Mouse (Mus musculus): ENCODE measurements at regions not wholly inside any gene's neighbourhood (a gene's known extent, or its start where the extent isn't known, plus 50 kb on each side); places are given as distances from the start of the nearest gene placed in this dataset.

DNA sequence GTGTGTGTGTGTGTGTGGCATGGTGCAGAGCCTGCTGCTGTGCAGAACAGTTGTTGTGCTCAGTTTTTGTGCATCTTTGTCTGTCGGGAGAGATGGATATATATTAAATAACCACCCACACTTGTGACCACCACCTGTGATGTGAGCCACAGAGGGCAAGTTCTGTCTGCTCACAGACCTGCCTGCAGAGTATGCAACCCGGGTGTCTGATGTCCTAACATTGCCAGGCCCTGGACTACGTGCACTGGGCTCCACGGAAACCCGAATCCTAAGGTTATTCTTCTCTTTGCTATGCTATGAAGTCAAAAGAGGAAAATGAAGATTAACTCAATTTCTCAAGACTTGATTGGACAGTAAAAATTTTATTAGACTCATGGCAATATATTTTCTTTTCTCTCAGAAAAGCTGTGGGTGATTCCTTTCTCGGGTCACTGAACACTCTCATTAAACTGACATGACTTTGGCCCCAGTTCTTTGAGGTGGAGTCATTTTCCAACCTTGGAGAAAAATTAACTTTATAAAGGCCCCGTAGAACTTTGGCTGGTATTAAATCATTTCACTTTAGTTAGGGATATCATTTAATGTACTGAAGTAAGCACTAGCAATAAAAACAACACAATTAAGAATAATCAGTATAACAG is 100.6 kb upstream of the 1700020N01Rik start:
- no peak overlapping the region for H3K4me2 ChIP-seq (replicated peaks; ENCODE audit: low read depth, low read length, severe bottlenecking)
- H3K36me3 ChIP-seq (ENCODE audit: control insufficient read depth, insufficient read depth, low read length): no peaks in the 10 kb centered on the region
- H3K4me1 ChIP-seq (ENCODE audit: control insufficient read depth, insufficient read depth, low read length): no peaks in the 10 kb centered on the region
- no peak overlapping the region for H3K9ac ChIP-seq (ENCODE audit: low read depth, low read length, severe bottlenecking)
- H3K27me3 ChIP-seq (ENCODE audit: control insufficient read depth, insufficient read depth, low read length): no peaks in the 10 kb centered on the region
- H3K9me3 ChIP-seq (ENCODE audit: control insufficient read depth, low read length): no peaks in the 10 kb centered on the region
- DNase-seq (ENCODE audit: low spot score) (no peak), ATAC-seq (ENCODE audit: low FRiP score, low read depth) (no peak)
- TF ChIP-seq POLR2A (IDR thresholded peaks at IDR 0.05; ENCODE audit: borderline replicate concordance, extremely low read depth, insufficient read depth, insufficient read length): no peak
- H3K4me3 ChIP-seq (replicated peaks; ENCODE audit: low read length): no peak overlapping the region
- H3K27ac ChIP-seq (replicated peaks; ENCODE audit: low read depth, low read length): no peak overlapping the region
- WGBS: 47% methylated on average over 7 of the region's 7 CpGs

DNA sequence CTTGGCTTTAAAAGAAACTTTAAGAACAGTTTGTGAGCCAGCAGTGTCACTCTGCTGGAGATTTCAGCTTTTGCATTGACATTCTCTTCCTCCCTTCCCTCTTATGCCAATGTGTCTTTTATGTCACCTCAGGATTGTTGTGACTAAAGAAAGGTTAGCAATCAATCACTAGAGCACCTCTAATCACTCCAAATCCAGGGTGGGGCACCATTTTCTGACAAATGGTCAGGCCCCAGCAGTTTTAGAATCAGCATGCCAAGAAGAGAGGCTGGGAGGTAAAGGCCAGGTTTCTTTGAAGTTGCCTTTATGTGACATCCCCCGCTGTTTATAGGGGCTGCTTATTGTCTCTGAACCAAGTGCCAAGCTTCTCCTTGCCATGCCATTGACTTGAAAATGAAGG is 98.4 kb upstream of the 1700020N01Rik start:
- ATAC-seq (ENCODE audit: low FRiP score, low read depth): no peak

DNA sequence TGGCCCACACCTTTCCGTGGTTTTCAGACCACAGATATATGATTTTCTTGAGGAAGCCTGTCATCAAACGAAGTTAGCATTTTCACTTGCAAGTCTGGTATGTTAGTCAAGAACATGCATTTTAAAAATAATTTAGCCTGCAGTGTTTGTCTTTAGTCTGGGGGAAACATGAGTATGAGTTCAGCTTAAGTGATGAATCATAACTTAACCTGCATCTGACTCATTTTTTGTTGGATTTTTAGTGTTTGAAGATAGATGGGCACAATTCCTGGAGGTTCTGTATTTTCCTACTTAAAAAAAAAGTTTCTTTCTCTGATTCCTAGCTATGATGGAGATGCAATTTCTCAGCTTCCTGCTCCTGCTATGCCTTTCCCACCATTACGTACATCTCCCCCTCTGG is 95.8 kb upstream of the 1700020N01Rik start:
- Histone ChIP-seq H3K4me3 (replicated peaks; ENCODE audit: low read length) (no peak overlapping the region), H3K4me1 (ENCODE audit: control insufficient read depth, insufficient read depth, low read length) (no peaks in the 10 kb centered on the region), H3K36me3 (ENCODE audit: control insufficient read depth, insufficient read depth, low read length) (no peaks in the 10 kb centered on the region), H3K9ac (ENCODE audit: low read depth, low read length, severe bottlenecking) (no peak overlapping the region), H3K27ac (replicated peaks; ENCODE audit: low read depth, low read length) (no peak overlapping the region), H3K9me3 (ENCODE audit: control insufficient read depth, low read length) (no peaks in the 10 kb centered on the region), H3K4me2 (replicated peaks; ENCODE audit: low read depth, low read length, severe bottlenecking) (no peak overlapping the region), H3K27me3 (ENCODE audit: control insufficient read depth, insufficient read depth, low read length) (no peaks in the 10 kb centered on the region)
- TF ChIP-seq POLR2A (IDR thresholded peaks at IDR 0.05; ENCODE audit: borderline replicate concordance, extremely low read depth, insufficient read depth, insufficient read length): no peak
- WGBS: 74% methylated on average over 3 of the region's 3 CpGs
- no peak for DNase-seq (ENCODE audit: low spot score)
- no peak for ATAC-seq (ENCODE audit: low FRiP score, low read depth)

More for the DNA sequence above, 98.4 kb upstream of the 1700020N01Rik start:
- H3K27ac ChIP-seq (replicated peaks; ENCODE audit: low read depth, low read length): no peak overlapping the region
- no peaks in the 10 kb centered on the region for H3K9me3 ChIP-seq (ENCODE audit: control insufficient read depth, low read length)
- no peaks in the 10 kb centered on the region for H3K36me3 ChIP-seq (ENCODE audit: control insufficient read depth, insufficient read depth, low read length)
- no peak overlapping the region for H3K4me3 ChIP-seq (replicated peaks; ENCODE audit: low read length)
- 12% methylated on average over 1 of the region's 1 CpGs for WGBS
- H3K4me1 ChIP-seq (ENCODE audit: control insufficient read depth, insufficient read depth, low read length): no peaks in the 10 kb centered on the region
- H3K27me3 ChIP-seq (ENCODE audit: control insufficient read depth, insufficient read depth, low read length): no peaks in the 10 kb centered on the region
- no peak overlapping the region for H3K9ac ChIP-seq (ENCODE audit: low read depth, low read length, severe bottlenecking)
- no peak for DNase-seq (ENCODE audit: low spot score)
- H3K4me2 ChIP-seq (replicated peaks; ENCODE audit: low read depth, low read length, severe bottlenecking): no peak overlapping the region
- no peak for TF ChIP-seq POLR2A (IDR thresholded peaks at IDR 0.05; ENCODE audit: borderline replicate concordance, extremely low read depth, insufficient read depth, insufficient read length)

DNA sequence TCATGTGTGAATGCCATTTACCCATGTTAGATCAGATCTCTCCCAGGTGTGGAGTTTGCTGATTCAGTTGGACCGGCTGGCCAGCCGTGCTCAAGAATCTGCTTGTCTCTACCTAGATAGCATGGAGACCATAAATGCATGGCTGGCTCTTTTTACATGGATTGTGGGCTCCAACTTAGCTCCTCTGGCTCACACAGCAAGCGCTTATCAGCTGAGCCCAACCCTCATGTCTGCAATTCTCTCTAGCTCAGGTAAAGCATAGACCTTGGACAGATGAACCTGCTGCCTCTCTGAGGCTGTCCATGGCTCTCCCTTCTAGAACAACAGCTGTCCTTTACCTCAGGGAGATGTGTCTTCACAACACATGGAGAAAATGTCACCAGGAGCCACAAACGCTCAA is 94.8 kb upstream of the 1700020N01Rik start:
- no peaks in the 10 kb centered on the region for H3K4me1 ChIP-seq (ENCODE audit: control insufficient read depth, insufficient read depth, low read length)

DNA sequence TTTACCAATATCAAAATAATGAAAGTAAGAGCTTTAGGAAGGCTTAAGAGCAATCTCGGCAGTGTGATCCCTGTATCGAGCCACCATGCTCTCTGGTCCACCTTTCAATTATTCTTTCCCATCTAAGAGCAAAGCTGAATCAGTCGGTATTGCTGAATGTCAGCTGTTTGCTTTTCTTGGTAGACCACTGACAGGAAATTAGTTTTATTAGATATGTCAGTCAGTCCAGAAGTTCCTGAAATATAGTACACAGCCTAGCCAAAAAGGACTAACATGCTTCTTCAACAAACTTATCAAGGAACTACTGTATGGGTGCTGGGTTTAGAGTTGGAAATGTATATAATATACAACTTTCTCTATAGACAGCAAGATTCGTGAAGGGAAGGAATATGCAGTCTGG is 91.3 kb upstream of the 1700020N01Rik start:
- no peak for TF ChIP-seq POLR2A (IDR thresholded peaks at IDR 0.05; ENCODE audit: borderline replicate concordance, extremely low read depth, insufficient read depth, insufficient read length)
- Histone ChIP-seq H3K4me1 (ENCODE audit: control insufficient read depth, insufficient read depth, low read length) (no peaks in the 10 kb centered on the region; the same call in 1 of the 2 replicates), H3K36me3 (ENCODE audit: control insufficient read depth, insufficient read depth, low read length) (no peaks in the 10 kb centered on the region), H3K4me2 (replicated peaks; ENCODE audit: low read depth, low read length, severe bottlenecking) (no peak overlapping the region), H3K4me3 (replicated peaks; ENCODE audit: low read length) (no peak overlapping the region), H3K9ac (ENCODE audit: low read depth, low read length, severe bottlenecking) (no peak overlapping the region), H3K9me3 (ENCODE audit: control insufficient read depth, low read length) (no peaks in the 10 kb centered on the region), H3K27me3 (ENCODE audit: control insufficient read depth, insufficient read depth, low read length) (no peaks in the 10 kb centered on the region), H3K27ac (replicated peaks; ENCODE audit: low read depth, low read length) (no peak overlapping the region)
- DNase-seq (ENCODE audit: low spot score) (no peak), ATAC-seq (ENCODE audit: low FRiP score, low read depth) (no peak)
- WGBS: 88% methylated on average over 4 of the region's 4 CpGs

More for the DNA sequence above, 94.8 kb upstream of the 1700020N01Rik start:
- no peak for TF ChIP-seq POLR2A (IDR thresholded peaks at IDR 0.05; ENCODE audit: borderline replicate concordance, extremely low read depth, insufficient read depth, insufficient read length)
- DNase-seq (ENCODE audit: low spot score) (no peak), ATAC-seq (ENCODE audit: low FRiP score, low read depth) (no peak)
- Histone ChIP-seq H3K4me3 (replicated peaks; ENCODE audit: low read length) (no peak overlapping the region), H3K27me3 (ENCODE audit: control insufficient read depth, insufficient read depth, low read length) (no peaks in the 10 kb centered on the region), H3K36me3 (ENCODE audit: control insufficient read depth, insufficient read depth, low read length) (no peaks in the 10 kb centered on the region), H3K27ac (replicated peaks; ENCODE audit: low read depth, low read length) (no peak overlapping the region), H3K9ac (ENCODE audit: low read depth, low read length, severe bottlenecking) (no peak overlapping the region), H3K9me3 (ENCODE audit: control insufficient read depth, low read length) (no peaks in the 10 kb centered on the region), H3K4me2 (replicated peaks; ENCODE audit: low read depth, low read length, severe bottlenecking) (no peak overlapping the region)
- 87% methylated on average over 4 of the region's 4 CpGs for WGBS

All from limb, embryonic 14.5 days (tissue).